Mouse (Mus musculus): ENCODE data around the gene Map3k4. TPM values are rescaled to one million over a fixed set of nuclear protein-coding genes. Genes with fewer than 3 reads are reported as not detected.

Gene Map3k4
- polyA plus RNA-seq, 1 experiment from 2014 or later = 36.4 TPM

DNA sequence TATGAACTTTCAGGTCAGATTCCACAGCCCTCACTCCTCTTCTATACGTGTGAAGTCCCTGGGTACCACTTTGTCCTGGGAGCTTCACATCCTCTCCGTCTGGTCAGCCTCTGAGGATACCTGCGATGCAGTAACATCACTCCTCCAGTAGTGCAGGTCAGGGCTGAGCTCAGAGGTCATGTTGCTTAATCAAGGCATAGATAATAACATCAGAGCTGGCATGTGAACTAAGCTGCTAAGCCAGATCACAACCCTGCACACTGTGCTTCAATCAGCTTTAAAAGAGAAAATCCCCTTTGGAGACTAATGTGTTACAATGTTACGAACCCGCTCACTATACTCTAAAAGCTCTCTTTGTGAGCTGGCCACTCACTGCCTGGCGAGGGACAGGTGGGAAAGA is 16.5 kb upstream of the Map3k4 start:
- Histone ChIP-seq H3K4me2 (no peak overlapping the region), H3K4me1 (peaks cover 3% of the 10 kb centered on the region), H3K36me3 (no peaks in the 10 kb centered on the region), H3K27me3 (replicated peaks) (no peaks in the 10 kb centered on the region), H3K27ac (replicated peaks) (no peak overlapping the region), H3K9ac (replicated peaks) (no peak overlapping the region), H3K4me3 (replicated peaks) (no peak overlapping the region), H3K9me3 (replicated peaks) (no peaks in the 10 kb centered on the region)
- ATAC-seq (ENCODE audit: low FRiP score) = no peak
- 72% methylated on average over 6 of the region's 6 CpGs for WGBS

DNA sequence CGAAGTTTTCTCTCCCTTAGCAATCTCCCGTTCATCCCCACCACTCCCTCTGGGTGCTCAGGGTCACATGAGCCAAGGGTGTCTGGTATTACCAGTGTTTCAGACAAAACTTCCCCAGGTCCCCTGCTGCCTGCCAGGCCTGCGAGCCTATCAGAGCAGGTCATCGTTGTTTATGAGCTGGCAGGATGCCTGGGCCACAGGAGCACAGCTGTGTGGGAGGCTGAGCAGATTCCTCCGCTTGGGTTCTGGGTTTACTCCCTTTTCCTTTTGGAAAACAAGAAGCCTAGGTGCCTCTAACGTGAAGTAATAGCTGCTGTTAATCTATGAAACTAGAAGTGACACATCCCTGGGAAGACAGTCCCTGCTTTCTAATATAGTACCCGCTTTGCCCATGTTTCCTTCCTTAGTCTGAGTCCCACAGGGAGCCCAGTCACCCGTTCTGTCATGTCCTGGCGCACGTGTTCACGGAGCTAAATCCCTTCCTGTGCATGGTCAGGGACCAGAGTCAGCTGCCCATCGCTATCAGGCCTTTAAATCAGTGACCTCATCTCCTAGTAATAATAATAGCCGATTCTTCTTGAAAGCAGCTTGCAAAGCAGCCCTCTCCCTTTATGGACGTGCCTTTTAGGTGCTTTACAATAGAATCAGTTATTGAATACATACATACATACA is 9.4 kb upstream of the Map3k4 start:
- no peaks in the 10 kb centered on the region for H3K27me3 ChIP-seq (replicated peaks)
- H3K27ac ChIP-seq (replicated peaks) = 0 out of 2 replicates have a peak overlapping the region, but pooled peaks have one; percentile 0
- H3K4me2 ChIP-seq = peak overlapping the region; percentile 11
- no peaks in the 10 kb centered on the region for H3K9me3 ChIP-seq (replicated peaks)
- H3K4me3 ChIP-seq (replicated peaks) = no peak overlapping the region
- H3K9ac ChIP-seq (replicated peaks) = no peak overlapping the region
- H3K4me1 ChIP-seq = peaks cover 11% of the 10 kb centered on the region
- no peaks in the 10 kb centered on the region for H3K36me3 ChIP-seq
- ATAC-seq (ENCODE audit: low FRiP score) = 0 out of 2 replicates have a peak, but pooled peaks have one; percentile 25
- WGBS = 26% methylated on average over 14 of the region's 14 CpGs

DNA sequence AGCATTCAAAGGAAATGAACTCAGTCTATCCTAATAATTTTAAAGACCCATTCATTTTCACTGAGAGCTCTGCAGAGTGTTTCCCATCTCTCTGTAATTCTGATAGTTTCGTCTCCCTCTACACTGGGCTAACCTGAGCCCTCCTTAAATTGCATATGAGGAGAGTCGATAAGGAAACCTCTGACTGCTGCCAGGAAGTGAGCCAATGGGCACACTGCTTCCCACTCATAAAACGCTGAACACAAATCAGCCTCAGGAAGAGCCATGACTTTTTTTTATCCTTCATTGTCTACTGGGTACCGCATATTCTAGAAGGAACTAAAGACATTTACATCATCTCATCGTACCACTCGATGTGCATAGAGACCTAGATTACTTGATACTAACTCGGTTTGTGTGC is 1.2 kb upstream of the Map3k4 start:
- no peak for ATAC-seq (ENCODE audit: low FRiP score)
- Histone ChIP-seq H3K4me2 (peak overlapping the region; percentile 63), H3K9ac (replicated peaks) (no peak overlapping the region), H3K27me3 (replicated peaks) (no peaks in the 10 kb centered on the region), H3K4me3 (replicated peaks) (0 out of 2 replicates have a peak overlapping the region, but pooled peaks have one; percentile 2), H3K9me3 (replicated peaks) (no peaks in the 10 kb centered on the region), H3K36me3 (no peaks in the 10 kb centered on the region), H3K27ac (replicated peaks) (peak overlapping the region; percentile 63; the same call in 1 of the 2 replicates), H3K4me1 (peaks cover 34% of the 10 kb centered on the region)
- 82% methylated on average over 7 of the region's 7 CpGs for WGBS

DNA sequence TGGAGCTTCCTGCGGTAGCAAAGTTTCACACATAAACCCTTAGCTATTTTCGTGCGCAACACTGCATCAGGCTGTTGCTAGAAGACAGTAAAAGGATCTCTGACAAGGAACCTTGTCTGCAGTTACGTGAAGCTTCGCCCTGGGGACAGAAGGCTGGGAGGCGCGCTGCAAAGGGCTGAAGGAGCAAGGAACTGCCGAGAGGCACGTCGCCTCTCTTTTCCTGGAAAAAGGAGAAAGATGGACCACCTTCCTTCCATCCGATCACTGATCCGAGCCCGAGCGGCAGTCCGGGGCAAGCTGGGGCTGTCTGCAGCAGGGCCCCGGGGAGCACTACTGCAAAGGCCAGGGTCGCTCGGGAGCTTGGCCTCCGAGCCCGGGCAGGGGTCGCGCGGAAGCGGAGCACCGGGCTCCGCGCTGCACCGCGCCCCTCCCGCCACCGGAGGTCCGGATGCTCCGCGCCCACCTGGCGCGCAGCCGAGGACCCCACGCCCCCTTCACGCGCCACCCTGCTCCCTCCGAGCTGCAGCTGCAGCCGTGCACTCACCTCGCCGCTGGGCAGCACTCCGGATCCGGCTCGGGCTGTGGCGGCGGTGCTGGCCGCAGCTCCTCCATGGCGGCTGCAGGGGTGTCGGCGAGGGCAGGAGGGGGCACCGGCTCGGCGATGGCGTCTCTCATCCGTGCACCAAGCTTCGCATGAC is 493 bp downstream of the Map3k4 start:
- Histone ChIP-seq H3K9me3 (replicated peaks) (no peaks in the 10 kb centered on the region), H3K27me3 (replicated peaks) (no peaks in the 10 kb centered on the region), H3K27ac (replicated peaks) (peak overlapping the region; percentile 99), H3K4me2 (peak overlapping the region; percentile 63), H3K9ac (replicated peaks) (peak overlapping the region; percentile 99), H3K36me3 (no peaks in the 10 kb centered on the region), H3K4me1 (peaks cover 40% of the 10 kb centered on the region), H3K4me3 (replicated peaks) (peak overlapping the region; percentile 97)
- peak; percentile 84 for ATAC-seq (ENCODE audit: low FRiP score)
- WGBS = under 1% methylated on average over 56 of the region's 59 CpGs

DNA sequence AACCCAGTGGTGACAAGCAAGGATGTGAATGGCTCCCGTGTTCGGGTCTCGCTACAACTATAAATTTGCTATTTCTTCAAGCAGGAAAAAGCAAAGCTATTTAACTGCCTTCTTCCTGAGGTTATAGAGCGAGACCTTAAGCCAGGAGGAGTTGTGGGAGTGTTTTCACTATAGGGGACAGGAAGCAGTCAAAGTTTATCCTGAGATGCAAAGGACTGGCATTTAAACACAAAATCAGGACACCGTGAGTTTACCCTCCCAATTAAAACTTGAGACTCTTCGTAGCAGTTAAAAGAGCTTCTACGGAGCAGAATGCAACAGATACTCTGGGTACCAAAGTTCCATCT is 1.0 kb downstream of the Map3k4 start:
- Histone ChIP-seq H3K9ac (replicated peaks) (peak overlapping the region; percentile 99), H3K36me3 (no peaks in the 10 kb centered on the region), H3K4me3 (replicated peaks) (peak overlapping the region; percentile 97), H3K4me1 (peaks cover 40% of the 10 kb centered on the region), H3K27me3 (replicated peaks) (no peaks in the 10 kb centered on the region), H3K9me3 (replicated peaks) (no peaks in the 10 kb centered on the region), H3K27ac (replicated peaks) (peak overlapping the region; percentile 99), H3K4me2 (peak overlapping the region; percentile 63)
- 1% methylated on average over 7 of the region's 7 CpGs for WGBS
- ATAC-seq (ENCODE audit: low FRiP score) = no peak

DNA sequence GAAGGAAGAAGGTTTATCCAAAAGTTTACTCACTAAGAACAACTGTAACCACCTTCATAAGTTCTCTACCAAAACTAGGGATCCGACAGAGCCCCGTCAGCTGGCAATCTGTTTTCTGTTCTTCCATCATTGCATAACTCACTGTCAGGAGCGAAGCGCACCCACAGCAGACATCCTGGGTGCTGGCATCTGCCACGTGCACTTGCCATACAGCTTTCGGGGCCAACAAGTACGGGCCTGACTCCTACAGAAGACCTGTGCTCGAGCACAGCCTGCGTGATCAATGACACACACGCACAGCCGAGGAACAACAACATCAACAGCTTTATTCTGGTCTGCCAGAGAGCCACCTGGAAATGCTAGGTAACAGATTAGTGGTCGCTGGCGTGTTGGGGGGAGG is 2.3 kb downstream of the Map3k4 start:
- Histone ChIP-seq H3K4me1 (peaks cover 40% of the 10 kb centered on the region), H3K36me3 (no peaks in the 10 kb centered on the region), H3K27ac (replicated peaks) (no peak overlapping the region), H3K9ac (replicated peaks) (peak overlapping the region; percentile 30; the same call in 1 of the 2 replicates), H3K4me3 (replicated peaks) (peak overlapping the region; percentile 22), H3K27me3 (replicated peaks) (no peaks in the 10 kb centered on the region), H3K9me3 (replicated peaks) (no peaks in the 10 kb centered on the region), H3K4me2 (peak overlapping the region; percentile 45)
- WGBS = 81% methylated on average over 13 of the region's 13 CpGs
- ATAC-seq (ENCODE audit: low FRiP score) = no peak

DNA sequence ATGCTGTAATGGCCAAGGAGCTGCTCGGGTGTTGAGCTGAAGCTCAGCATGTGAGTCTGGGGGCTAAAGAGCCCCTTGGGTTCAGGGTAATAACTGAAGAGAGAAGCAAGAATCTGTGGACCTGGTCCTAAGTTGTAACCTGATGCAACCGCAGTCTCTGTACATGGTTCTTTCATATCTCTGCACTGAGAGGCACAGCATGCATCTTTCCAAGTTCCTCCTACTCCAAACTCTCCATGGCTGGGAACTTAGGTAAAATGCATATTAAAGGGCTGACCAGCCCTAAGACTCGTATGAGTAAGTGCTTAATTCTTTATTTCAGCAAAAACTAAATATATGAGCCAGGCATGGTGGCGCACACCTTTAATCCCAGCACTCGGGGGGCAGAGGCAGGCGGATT is 6.3 kb downstream of the Map3k4 start:
- Histone ChIP-seq H3K27ac (replicated peaks) (no peak overlapping the region), H3K4me2 (no peak overlapping the region), H3K4me1 (peaks cover 23% of the 10 kb centered on the region), H3K36me3 (no peaks in the 10 kb centered on the region), H3K4me3 (replicated peaks) (no peak overlapping the region), H3K9ac (replicated peaks) (no peak overlapping the region), H3K9me3 (replicated peaks) (no peaks in the 10 kb centered on the region), H3K27me3 (replicated peaks) (no peaks in the 10 kb centered on the region)
- WGBS = 89% methylated on average over 6 of the region's 6 CpGs
- ATAC-seq (ENCODE audit: low FRiP score) = no peak

DNA sequence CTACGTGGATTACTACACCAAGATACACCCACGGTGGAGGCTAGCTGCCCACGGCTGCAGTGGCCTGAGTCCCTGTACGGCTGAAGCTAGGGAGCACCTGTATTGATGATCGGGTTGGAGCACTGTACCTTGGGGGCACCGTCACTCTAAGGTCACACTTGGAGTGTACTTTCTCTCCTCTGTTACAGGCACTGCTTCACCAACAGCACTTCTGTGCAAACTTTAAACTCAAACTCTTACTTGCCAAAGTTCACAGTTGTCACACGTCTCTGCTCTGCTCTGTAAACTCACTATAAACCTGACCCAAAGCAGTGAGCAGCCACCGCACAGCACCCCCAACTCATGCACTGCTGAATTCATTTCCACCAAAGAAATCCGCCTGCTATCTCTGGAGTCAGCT is 9.1 kb downstream of the Map3k4 start:
- no peaks in the 10 kb centered on the region for H3K9me3 ChIP-seq (replicated peaks)
- no peaks in the 10 kb centered on the region for H3K36me3 ChIP-seq
- 97% methylated on average over 9 of the region's 9 CpGs for WGBS
- no peak overlapping the region for H3K27ac ChIP-seq (replicated peaks)
- ATAC-seq (ENCODE audit: low FRiP score) = no peak
- H3K4me3 ChIP-seq (replicated peaks) = no peak overlapping the region
- H3K4me2 ChIP-seq = no peak overlapping the region
- no peaks in the 10 kb centered on the region for H3K27me3 ChIP-seq (replicated peaks)
- no peak overlapping the region for H3K9ac ChIP-seq (replicated peaks)
- peaks cover 20% of the 10 kb centered on the region for H3K4me1 ChIP-seq

DNA sequence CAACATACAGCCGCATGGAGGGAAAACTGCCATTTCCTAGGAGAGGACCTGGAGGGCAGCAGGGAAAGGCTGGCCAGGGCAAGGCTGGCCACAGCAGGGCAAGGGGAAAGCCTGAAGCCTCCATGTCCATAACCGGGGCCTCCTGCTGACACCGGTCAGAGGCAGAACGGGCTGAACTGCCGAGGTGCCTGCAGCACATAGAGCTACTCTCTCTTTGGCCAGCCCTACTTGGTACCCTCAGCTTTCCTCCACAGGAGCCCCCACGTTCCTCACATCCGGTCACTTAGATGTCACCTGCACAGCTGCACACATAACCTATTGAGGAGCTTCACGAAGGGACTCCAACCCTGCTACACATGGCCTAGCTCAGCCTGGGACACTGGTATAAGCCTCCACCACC is 9.5 kb downstream of the Map3k4 start:
- Histone ChIP-seq H3K9me3 (replicated peaks) (no peaks in the 10 kb centered on the region), H3K36me3 (no peaks in the 10 kb centered on the region), H3K4me1 (peaks cover 19% of the 10 kb centered on the region), H3K9ac (replicated peaks) (no peak overlapping the region), H3K27ac (replicated peaks) (no peak overlapping the region), H3K4me2 (no peak overlapping the region), H3K4me3 (replicated peaks) (no peak overlapping the region), H3K27me3 (replicated peaks) (no peaks in the 10 kb centered on the region)
- ATAC-seq (ENCODE audit: low FRiP score) = no peak
- 85% methylated on average over 8 of the region's 8 CpGs for WGBS

DNA sequence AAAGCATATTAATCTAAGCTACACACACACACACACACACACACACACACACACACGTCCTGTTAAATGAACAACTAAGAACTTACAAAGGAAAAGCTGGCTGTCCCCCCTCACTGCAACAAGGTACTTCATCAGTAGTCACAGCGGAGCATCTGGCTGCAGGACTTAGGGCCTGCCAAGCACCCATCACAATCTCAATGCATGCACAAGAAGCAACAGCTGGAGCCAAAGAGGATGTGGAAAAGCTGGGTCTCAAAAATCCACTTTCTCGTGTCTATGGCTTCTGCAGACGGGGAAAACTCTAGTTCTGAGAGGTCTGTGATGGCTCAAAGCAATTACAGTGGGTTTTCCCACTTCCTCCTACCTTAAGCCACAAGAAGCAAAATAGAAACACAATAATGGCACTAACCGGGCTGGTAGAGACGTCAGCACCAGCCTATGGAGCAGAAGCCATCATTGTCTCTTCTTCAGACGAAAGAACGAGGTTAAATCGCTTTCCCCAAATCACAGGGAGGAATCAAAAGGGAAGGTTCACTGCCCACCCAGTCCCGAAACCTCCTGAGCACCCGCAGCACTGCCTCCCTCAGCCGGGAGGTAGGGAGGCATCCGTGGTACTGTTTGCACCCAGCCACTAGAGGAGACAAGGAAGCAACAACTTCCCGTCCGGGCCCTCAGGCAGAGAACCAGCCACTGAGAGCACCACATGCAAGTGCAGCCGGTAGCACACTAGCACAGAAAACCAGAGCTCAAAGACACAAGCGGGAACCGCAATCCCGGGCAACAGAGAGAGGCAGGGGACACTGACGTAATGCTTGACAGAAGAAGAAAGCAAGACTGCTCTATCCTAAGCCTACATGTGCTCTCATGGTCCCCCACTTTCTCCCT is 11.1 kb downstream of the Map3k4 start:
- H3K36me3 ChIP-seq = no peaks in the 10 kb centered on the region
- peaks cover 17% of the 10 kb centered on the region for H3K4me1 ChIP-seq
- no peak overlapping the region for H3K4me3 ChIP-seq (replicated peaks)
- no peak for ATAC-seq (ENCODE audit: low FRiP score)
- H3K9me3 ChIP-seq (replicated peaks) = no peaks in the 10 kb centered on the region
- 76% methylated on average over 20 of the region's 20 CpGs for WGBS
- H3K27me3 ChIP-seq (replicated peaks) = no peaks in the 10 kb centered on the region
- no peak overlapping the region for H3K27ac ChIP-seq (replicated peaks)
- no peak overlapping the region for H3K9ac ChIP-seq (replicated peaks)
- no peak overlapping the region for H3K4me2 ChIP-seq

DNA sequence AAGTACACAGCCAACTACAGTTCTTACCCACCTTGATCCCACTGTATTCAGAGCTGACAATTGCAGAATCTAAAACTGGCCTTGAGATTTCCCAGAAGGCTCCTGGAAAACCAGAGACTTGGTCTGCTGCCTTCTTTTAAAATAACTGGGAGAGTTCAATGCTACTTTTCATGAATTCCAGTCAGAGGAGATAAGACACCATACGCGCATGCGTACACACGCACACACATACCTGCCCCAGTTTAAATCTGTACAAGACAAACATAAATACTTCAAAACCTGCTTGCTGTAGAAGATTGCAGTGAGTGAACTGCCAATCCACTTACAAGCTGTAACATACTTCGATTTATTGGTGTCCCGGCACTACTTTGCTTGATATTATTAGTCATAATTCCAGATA is 13.9 kb downstream of the Map3k4 start:
- no peak for ATAC-seq (ENCODE audit: low FRiP score)
- no peak overlapping the region for H3K4me3 ChIP-seq (replicated peaks)
- H3K36me3 ChIP-seq = no peaks in the 10 kb centered on the region
- H3K27me3 ChIP-seq (replicated peaks) = no peaks in the 10 kb centered on the region
- H3K9ac ChIP-seq (replicated peaks) = no peak overlapping the region
- peaks cover 32% of the 10 kb centered on the region for H3K4me1 ChIP-seq
- no peak overlapping the region for H3K27ac ChIP-seq (replicated peaks)
- H3K4me2 ChIP-seq = no peak overlapping the region
- no peaks in the 10 kb centered on the region for H3K9me3 ChIP-seq (replicated peaks)
- WGBS = 89% methylated on average over 6 of the region's 6 CpGs
